Mouse (Mus musculus) c-Kit-negative CD71-positive TER-119-positive erythroid progenitor cells, embryonic 14.5 days (primary cell): ENCODE measurements around the gene Riox2.

Source experiments
- DNase-seq: peaks from one replicate; pipeline ENCODE4 v3.0.0-alpha.2; 2013; ENCODE audit warnings: low read depth, low spot score

Riox2 gene

DNA sequence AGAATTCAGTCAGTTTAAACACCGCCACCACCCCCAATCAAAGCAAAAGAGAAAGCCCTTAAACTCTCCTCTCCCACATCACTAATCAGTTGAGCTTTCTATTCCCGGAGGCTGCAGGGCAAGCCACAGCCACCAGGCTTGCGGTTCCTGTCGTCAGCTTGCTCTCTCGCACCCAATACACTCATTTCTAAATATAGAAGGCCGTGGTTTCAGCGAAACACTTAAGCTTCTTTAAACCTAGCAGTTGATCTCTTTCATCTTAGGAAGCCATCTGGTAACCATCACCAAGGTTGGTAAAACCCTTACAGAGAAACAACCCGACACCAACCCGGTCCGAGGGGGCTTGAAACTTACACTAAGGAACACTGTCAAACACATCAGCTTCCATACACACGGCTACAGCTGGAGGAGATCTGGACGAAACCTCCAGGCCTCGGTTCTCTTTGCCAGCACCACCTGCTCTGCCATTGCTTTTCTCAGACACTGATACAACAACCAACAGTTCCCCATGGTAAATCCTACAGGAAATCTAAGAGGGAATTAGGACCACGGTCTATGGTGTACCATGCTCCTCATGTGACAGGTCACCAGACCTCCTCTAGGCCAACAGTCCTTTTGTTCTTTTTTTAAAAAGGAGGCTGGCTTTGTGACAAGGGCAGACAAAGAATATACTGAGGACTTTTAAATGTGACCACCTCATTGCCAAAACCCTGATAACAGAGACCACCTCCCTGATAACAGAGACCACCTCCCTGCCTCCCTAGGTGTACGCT lies 46.1 kb downstream of the Riox2 start:
- DNase-seq = no peak

DNA sequence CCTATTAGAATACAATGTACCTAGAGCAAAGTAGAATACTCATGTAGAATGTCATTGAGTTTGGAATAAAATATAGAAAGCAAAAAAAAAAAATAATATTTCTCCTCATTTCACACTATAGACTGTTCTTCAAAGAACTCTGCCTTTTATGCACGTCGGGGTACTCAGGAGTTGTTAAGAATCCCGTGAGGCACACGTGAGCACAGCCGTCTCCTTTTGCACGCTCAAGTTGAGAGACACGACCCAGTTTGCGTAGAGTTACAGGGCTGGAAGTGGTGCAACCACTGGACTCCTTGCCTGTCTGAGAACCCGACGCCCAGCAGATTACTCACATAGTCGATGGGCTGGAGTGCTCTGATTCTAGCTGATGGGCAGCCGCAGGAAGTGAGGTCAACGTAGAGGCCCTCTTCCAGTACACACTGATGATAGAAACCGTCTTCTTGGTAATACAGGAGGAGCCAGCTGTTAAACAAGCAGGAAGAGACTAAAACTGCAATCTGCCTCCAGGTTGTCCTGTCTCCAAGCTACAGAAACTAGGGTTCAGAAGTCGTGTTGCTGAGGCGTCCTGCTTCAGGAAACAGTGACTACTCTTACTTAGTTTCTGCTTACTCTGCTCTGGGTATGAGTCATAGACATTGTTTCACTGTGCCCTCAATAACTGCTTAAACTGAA lies 50.3 kb downstream of the Riox2 start:
- no peak for DNase-seq

DNA sequence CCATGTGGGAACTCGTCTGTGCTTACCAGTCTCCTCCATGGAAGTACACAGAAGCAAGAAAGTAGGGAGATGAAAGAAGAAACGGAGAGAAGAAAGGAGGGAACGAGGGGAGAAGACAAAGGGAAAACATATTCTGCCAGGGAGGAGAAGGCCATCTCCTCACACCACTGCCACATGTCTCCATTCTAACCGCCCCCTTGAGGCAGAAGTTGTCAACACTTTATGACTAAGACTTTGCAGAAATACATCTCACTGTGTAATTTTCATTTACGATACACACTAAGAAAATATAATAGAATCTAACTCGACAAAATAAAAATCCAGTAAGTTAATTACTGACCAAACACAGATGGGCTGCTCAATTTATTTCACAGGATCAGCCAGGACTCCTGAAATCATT lies 55.4 kb downstream of the Riox2 start:
- DNase-seq = no peak

DNA sequence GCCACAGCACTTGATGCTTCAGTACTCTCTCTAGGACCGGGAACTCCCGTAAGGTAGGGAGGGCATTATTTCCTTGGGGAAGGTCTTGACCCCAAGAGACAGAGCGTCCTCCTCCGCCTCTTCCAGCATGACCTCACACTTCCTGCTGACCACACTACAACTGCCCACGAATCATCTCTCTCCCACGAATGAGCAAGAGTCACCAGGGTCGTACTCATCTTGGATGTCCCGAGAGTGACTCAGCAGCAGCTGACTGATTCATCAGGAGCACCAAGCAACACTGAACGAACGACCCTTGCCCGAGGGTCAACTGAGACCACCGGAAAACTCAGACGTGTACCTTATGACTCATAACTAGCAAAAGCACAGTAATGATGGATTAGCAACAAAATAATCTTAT lies 58.0 kb downstream of the Riox2 start:
- no peak for DNase-seq

DNA sequence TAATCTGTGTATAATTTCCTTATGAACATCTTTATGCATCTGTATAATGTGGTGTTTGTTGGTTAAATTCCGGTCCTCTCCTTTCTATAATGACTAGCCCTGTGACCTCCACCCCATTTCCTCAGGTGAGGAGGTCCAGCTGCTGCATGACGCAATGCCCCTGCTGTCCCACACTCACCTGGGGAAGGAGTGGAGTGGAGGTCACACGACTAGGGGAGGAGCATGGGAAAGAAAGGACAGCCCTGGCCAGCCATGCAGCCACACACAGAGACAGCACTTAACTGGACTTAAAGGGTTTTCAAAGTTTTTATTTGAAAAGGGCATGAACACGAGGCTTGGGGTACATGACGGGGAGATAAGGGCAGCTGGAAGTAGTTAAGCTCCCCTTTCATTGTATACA lies 59.7 kb downstream of the Riox2 start:
- DNase-seq = no peak

DNA sequence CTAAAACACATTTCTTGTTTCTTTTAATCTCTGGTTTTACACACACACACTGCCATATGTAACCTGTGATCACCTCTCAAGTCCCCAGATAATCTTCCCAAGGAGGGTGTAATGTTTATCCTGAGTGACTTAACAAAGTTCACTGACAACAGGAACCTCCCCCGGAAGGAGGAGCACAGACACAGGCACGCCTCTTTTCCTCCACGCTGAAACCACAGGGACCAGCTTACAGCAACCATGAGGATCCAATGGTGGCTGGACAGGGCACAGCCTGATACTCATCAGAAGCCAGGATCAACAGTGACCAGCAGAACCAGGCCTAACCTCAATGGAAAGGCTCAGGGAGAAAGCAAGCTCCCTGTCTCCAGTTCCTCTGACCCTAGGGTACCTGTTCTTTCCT lies 61.0 kb downstream of the Riox2 start:
- no peak for DNase-seq

DNA sequence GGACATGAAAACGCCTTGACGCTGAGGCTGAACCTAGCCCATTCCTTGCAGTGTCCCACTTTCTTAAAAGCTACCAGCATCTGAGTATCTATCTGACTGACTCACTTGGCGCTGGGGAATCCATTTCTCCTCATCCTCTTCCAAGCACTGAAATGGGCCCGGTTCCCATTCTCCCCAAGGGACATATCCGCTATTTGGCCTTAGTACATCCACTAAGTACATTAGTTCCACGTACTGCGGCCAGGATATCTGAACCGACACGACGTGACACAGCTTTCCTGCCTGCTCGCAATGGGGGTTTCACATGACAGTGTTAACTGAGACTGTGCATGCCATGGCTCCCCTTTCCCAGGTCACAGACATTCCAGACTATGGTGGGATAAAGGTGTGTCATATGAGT lies 62.8 kb downstream of the Riox2 start:
- DNase-seq = no peak

DNA sequence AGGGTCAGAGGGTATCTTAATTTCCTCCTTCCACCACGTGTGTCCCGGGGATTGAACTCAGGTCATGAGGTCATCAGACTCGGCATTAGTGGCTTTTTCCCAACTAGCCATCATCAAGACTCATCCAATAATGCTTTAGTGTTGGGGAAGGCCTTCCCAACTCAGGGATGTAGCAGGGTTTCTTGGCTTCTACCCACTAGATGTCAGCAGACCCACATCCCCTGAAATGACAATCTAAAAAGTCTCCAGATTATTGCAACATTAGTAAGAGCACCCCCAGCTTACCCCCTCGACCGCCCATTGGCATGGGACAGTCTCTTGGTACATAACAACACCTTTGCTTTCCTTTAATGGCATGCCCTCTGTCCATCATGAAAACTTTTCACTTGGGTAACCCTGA lies 64.1 kb downstream of the Riox2 start:
- no peak for DNase-seq

DNA sequence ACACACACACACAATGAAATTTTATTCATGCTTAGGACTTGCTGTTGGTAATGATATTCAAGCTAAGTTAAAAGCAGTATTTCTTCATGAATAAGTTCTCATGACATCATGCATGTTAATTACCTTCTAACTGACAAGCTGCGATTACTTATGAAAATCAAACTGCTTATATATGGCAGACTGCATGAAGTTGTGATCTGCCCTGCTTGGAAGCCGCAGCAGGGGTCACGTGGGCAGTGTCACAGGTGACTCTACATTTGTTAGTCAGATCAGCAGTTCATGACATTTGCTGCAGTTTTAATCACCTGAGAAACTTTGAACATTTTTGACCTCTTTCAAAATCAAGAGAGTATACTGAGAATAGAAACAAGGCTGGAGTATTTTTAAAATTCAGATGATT lies 69.4 kb downstream of the Riox2 start:
- DNase-seq = no peak

DNA sequence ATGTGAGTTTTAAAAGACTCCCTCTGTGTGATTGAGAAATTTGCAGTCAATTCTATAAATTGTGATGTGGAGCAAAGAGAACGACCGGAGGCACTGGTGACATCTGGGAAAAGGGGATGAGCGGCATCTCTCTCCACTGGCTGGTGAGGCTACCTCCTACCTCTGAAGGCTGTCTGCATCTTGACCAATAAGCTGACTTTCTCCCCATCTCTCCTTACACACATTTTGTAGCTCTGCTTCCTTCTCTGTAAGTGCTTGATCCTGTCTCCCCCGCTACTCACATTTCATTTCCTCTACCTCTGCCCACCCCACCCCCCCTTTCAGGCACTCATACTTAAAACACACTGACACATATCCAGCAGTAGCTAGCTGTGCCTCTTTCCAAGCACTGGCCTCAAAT lies 69.8 kb downstream of the Riox2 start:
- no peak for DNase-seq
